Mouse (Mus musculus): ENCODE measurements around the gene Olfr26.

- no peak for TF ChIP-seq CTCF (IDR thresholded peaks at IDR 0.05; ENCODE audit: insufficient read depth, low read length)
- TF ChIP-seq POLR2A (IDR thresholded peaks at IDR 0.05; ENCODE audit: borderline replicate concordance, extremely low read depth, low read depth, low read length), result no peak
Measured at GRCm38 (mm10) chr9:38814314-38814713, 40.5 kb upstream of the Olfr26 start, which contains the start of gene Olfr922.
